Mouse (Mus musculus): ENCODE measurements around the gene Fam189a1. TPM values are rescaled to one million over a fixed set of nuclear protein-coding genes. Genes with fewer than 3 reads are reported as not detected.
A peak's percentile ranks its signal among the peaks of the same experiment; 100 is the strongest.

The Fam189a1 gene
- total and polyA plus RNA-seq, 3 experiments = not detected

- no peak overlapping the region for H3K27ac ChIP-seq (ENCODE audit: control insufficient read depth, low read depth, low read length)
- no peaks in the 10 kb centered on the region for H3K9me3 ChIP-seq (replicated peaks; ENCODE audit: insufficient read depth, low read length)
- no peaks in the 10 kb centered on the region for H3K4me1 ChIP-seq (ENCODE audit: control insufficient read depth in 1 of 2, insufficient read depth in 2 of 2, low read length in 2 of 2)
- H3K79me2 ChIP-seq (ENCODE audit: control insufficient read depth, insufficient read depth, low read length, poor library complexity) = no peaks in the 10 kb centered on the region
- H3K27me3 ChIP-seq (ENCODE audit: control insufficient read depth in 1 of 2, insufficient read depth in 2 of 2, low read length in 2 of 2) = no peaks in the 10 kb centered on the region
- no peak for TF ChIP-seq BHLHE40 (IDR thresholded peaks at IDR 0.05; ENCODE audit: borderline replicate concordance, low read depth, low read length)
- no peak for TF ChIP-seq MEF2A (IDR thresholded peaks at IDR 0.05; ENCODE audit: extremely low read depth, insufficient replicate concordance, low read depth, low read length, poor library complexity, severe bottlenecking)
- no peak for TF ChIP-seq CHD1 (IDR thresholded peaks at IDR 0.05; ENCODE audit: low read depth, low read length)
- no peak for TF ChIP-seq TCF12 (IDR thresholded peaks at IDR 0.05; ENCODE audit: low read depth, low read length)
- TF ChIP-seq MYB (IDR thresholded peaks at IDR 0.05; ENCODE audit: low read depth, low read length) = no peak
- no peak for TF ChIP-seq ZKSCAN1 (IDR thresholded peaks at IDR 0.05; ENCODE audit: low read depth, low read length)
- no peak for TF ChIP-seq ZC3H11A (IDR thresholded peaks at IDR 0.05; ENCODE audit: low read depth, low read length)
- TF ChIP-seq POLR2A (IDR thresholded peaks at IDR 0.05; ENCODE audit: control insufficient read depth in 1 of 2, insufficient read depth in 1 of 2, low read depth in 1 of 2, low read length in 2 of 2, poor library complexity in 1 of 2) = no peak
- TF ChIP-seq MAFK (IDR thresholded peaks at IDR 0.05; ENCODE audit: borderline replicate concordance, low read depth, low read length) = no peak
- no peak overlapping the region for H3K4me3 ChIP-seq (ENCODE audit: control insufficient read depth in 1 of 2, insufficient read depth in 1 of 2, low read depth in 2 of 2, low read length in 2 of 2)
- no peak overlapping the region for H3K9ac ChIP-seq (ENCODE audit: control insufficient read depth, low read depth, low read length, poor library complexity, severe bottlenecking)
- H3K36me3 ChIP-seq (ENCODE audit: control insufficient read depth in 1 of 2, insufficient read depth in 2 of 2, low read length in 2 of 2) = no peaks in the 10 kb centered on the region
- no peak for DNase-seq (ENCODE audit: low read depth, low spot score)
Measured at GRCm38 (mm10) chr7:65074194-65074593, 82.2 kb downstream of the Fam189a1 start.

GRCm38 (mm10) chr7:65073555-65073954, 82.8 kb downstream of the Fam189a1 start:
- Histone ChIP-seq H3K36me3 (ENCODE audit: control insufficient read depth in 1 of 2, insufficient read depth in 2 of 2, low read length in 2 of 2) (no peaks in the 10 kb centered on the region), H3K4me1 (ENCODE audit: control insufficient read depth in 1 of 2, insufficient read depth in 2 of 2, low read length in 2 of 2) (no peaks in the 10 kb centered on the region), H3K27me3 (ENCODE audit: control insufficient read depth in 1 of 2, insufficient read depth in 2 of 2, low read length in 2 of 2) (no peaks in the 10 kb centered on the region), H3K27ac (ENCODE audit: control insufficient read depth, low read depth, low read length) (no peak overlapping the region), H3K79me2 (ENCODE audit: control insufficient read depth, insufficient read depth, low read length, poor library complexity) (no peaks in the 10 kb centered on the region), H3K9ac (ENCODE audit: control insufficient read depth, low read depth, low read length, poor library complexity, severe bottlenecking) (no peak overlapping the region), H3K4me3 (ENCODE audit: control insufficient read depth in 1 of 2, insufficient read depth in 1 of 2, low read depth in 2 of 2, low read length in 2 of 2) (no peak overlapping the region), H3K9me3 (replicated peaks; ENCODE audit: insufficient read depth, low read length) (no peaks in the 10 kb centered on the region)
- TF ChIP-seq SMC3 (IDR thresholded peaks at IDR 0.05; ENCODE audit: low read depth, low read length) (peak; percentile 15; the same call in 1 of the 2 replicates), CTCF (IDR thresholded peaks at IDR 0.05 in 2 of 3, conservative IDR thresholded peaks at IDR 0.05 in 1 of 3; ENCODE audit: control insufficient read depth in 1 of 3, insufficient read depth in 1 of 3, low read depth in 2 of 3, low read length in 3 of 3, poor library complexity in 1 of 3, severe bottlenecking in 1 of 3) (peak; percentile 16 to 45 (median 27); a peak in 3 of 6 replicates), SIN3A (IDR thresholded peaks at IDR 0.05; ENCODE audit: low read length) (no peak), MYB (IDR thresholded peaks at IDR 0.05; ENCODE audit: low read depth, low read length) (no peak)
- DNase-seq (ENCODE audit: low read depth, low spot score) = peak; percentile 4

GRCm38 (mm10) chr7:65066211-65066610, 90.2 kb downstream of the Fam189a1 start:
- no peaks in the 10 kb centered on the region for H3K9me3 ChIP-seq (replicated peaks; ENCODE audit: insufficient read depth, low read length)
- no peaks in the 10 kb centered on the region for H3K27me3 ChIP-seq (ENCODE audit: control insufficient read depth in 1 of 2, insufficient read depth in 2 of 2, low read length in 2 of 2)
- no peaks in the 10 kb centered on the region for H3K4me1 ChIP-seq (ENCODE audit: control insufficient read depth in 1 of 2, insufficient read depth in 2 of 2, low read length in 2 of 2)
- DNase-seq (ENCODE audit: low read depth, low spot score) = no peak
- TF ChIP-seq NELFE (IDR thresholded peaks at IDR 0.05; ENCODE audit: low read depth, low read length) = no peak
- TF ChIP-seq ZKSCAN1 (IDR thresholded peaks at IDR 0.05; ENCODE audit: low read depth, low read length) = no peak
- no peak for TF ChIP-seq JUND (IDR thresholded peaks at IDR 0.05; ENCODE audit: low read depth, low read length)
- no peak for TF ChIP-seq MYC (IDR thresholded peaks at IDR 0.05; ENCODE audit: low read depth, low read length)
- no peak for TF ChIP-seq ELF1 (IDR thresholded peaks at IDR 0.05; ENCODE audit: low read depth, low read length)
- no peak for TF ChIP-seq POLR2AphosphoS2 (IDR thresholded peaks at IDR 0.05; ENCODE audit: low read length)
- TF ChIP-seq ZC3H11A (IDR thresholded peaks at IDR 0.05; ENCODE audit: low read depth, low read length) = no peak
- no peak for TF ChIP-seq ETS1 (IDR thresholded peaks at IDR 0.05; ENCODE audit: low read depth, low read length)
- TF ChIP-seq NRF1 (IDR thresholded peaks at IDR 0.05; ENCODE audit: insufficient read depth, low read depth, low read length, poor library complexity, severe bottlenecking) = no peak
- TF ChIP-seq MAX (IDR thresholded peaks at IDR 0.05; ENCODE audit: low read length) = no peak
- TF ChIP-seq USF1 (IDR thresholded peaks at IDR 0.05; ENCODE audit: low read depth, low read length) = no peak
- TF ChIP-seq ZMIZ1 (IDR thresholded peaks at IDR 0.05; ENCODE audit: low read depth, low read length) = no peak
- TF ChIP-seq CHD1 (IDR thresholded peaks at IDR 0.05; ENCODE audit: low read depth, low read length) = no peak
- no peak for TF ChIP-seq KAT2A (conservative IDR thresholded peaks at IDR 0.05; ENCODE audit: low read depth, low read length)
- TF ChIP-seq MXI1 (IDR thresholded peaks at IDR 0.05; ENCODE audit: low read depth, low read length) = no peak
- no peak overlapping the region for H3K9ac ChIP-seq (ENCODE audit: control insufficient read depth, low read depth, low read length, poor library complexity, severe bottlenecking)
- H3K4me3 ChIP-seq (ENCODE audit: control insufficient read depth in 1 of 2, insufficient read depth in 1 of 2, low read depth in 2 of 2, low read length in 2 of 2) = no peak overlapping the region
- no peaks in the 10 kb centered on the region for H3K79me2 ChIP-seq (ENCODE audit: control insufficient read depth, insufficient read depth, low read length, poor library complexity)
- H3K27ac ChIP-seq (ENCODE audit: control insufficient read depth, low read depth, low read length) = no peak overlapping the region
- H3K36me3 ChIP-seq (ENCODE audit: control insufficient read depth in 1 of 2, insufficient read depth in 2 of 2, low read length in 2 of 2) = no peaks in the 10 kb centered on the region
